Mouse (Mus musculus) intestine, embryonic 16.5 days (tissue): Measurements from ENCODE around the gene Cenpx. TPM values are rescaled to one million over a fixed set of nuclear protein-coding genes. Genes with fewer than 3 reads are reported as not detected.

Experiments
- ATAC-seq: fragments of 200-750 bp; cut with Nextera tagmentation; 2 replicates; pipeline ENCODE4 v1.8.0; 2017; ENCODE audit warnings: moderate TSS enrichment, moderate library complexity
- H3K27ac ChIP-seq: fragments of 300-500 bp; sonication (generic); 2 replicates; pipeline ENCODE4 v1.5.1; 2014; ENCODE audit warnings: mild to moderate bottlenecking, low read length
- H3K27me3 ChIP-seq: fragments of 300-500 bp; sonication (generic); replicated peaks from 2 replicates; pipeline ENCODE4 v1.6.1; 2014; ENCODE audit warnings: low read length, control low read depth, mixed read lengths; ENCODE audit not compliant: control insufficient read depth, insufficient read depth
- H3K36me3 ChIP-seq: fragments of 300-500 bp; sonication (generic); 2 replicates; pipeline ENCODE4 v1.6.1; 2014; ENCODE audit warnings: low read length, control low read depth; ENCODE audit not compliant: control insufficient read depth, insufficient read depth
- H3K4me1 ChIP-seq: fragments of 300-500 bp; sonication (generic); 2 replicates; pipeline ENCODE4 v1.6.1; 2014; ENCODE audit warnings: low read length, control low read depth, mixed read lengths; ENCODE audit not compliant: control insufficient read depth, insufficient read depth
- H3K4me2 ChIP-seq: fragments of 300-500 bp; sonication (generic); 2 replicates; pipeline ENCODE4 v1.6.1; 2014; ENCODE audit warnings: low read depth, low read length, control low read depth
- H3K4me3 ChIP-seq: fragments of 300-500 bp; sonication (generic); 2 replicates; pipeline ENCODE4 v1.5.1; 2014; ENCODE audit warnings: mild to moderate bottlenecking, low read length
- H3K9ac ChIP-seq: fragments of 300-500 bp; sonication (generic); 2 replicates; pipeline ENCODE4 v1.6.1; 2014; ENCODE audit warnings: low read depth, low read length
- H3K9me3 ChIP-seq: fragments of 300-500 bp; sonication (generic); 2 replicates; pipeline ENCODE4 v1.6.1; 2016; ENCODE audit warnings: low read length, control low read depth; ENCODE audit not compliant: control insufficient read depth
- WGBS: fragments of 180-500 bp; shearing (Covaris S2); extraction: QIAGEN DNeasy Blood & Tissue Kit; methylation state at CpG from one replicate; pipeline ENCODE4 v1.1.7; 2014; 5-methylcytosine and 5-hydroxymethylcytosine counted together
- polyA plus RNA-seq: library from polyadenylated mRNA; unstranded; fragments of >200 nt; fragmentation: Nextera tagmentation; extraction: Ambion mirVana; gene quantifications from 2 replicates; pipeline ENCODE4 v1.2.1, GENCODE M21; 2015

The Cenpx gene
- polyA plus RNA-seq, 1 experiment from 2014 or later, result 174 TPM

GRCm38 (mm10) chr11:120719242-120719641 is 5.7 kb upstream of the Cenpx start:
- H3K4me2 ChIP-seq, result no peak overlapping the region
- H3K27me3 ChIP-seq, result no peaks in the 10 kb centered on the region
- no peak overlapping the region for H3K9ac ChIP-seq
- no peak for ATAC-seq
- 0 out of 2 replicates have a peak, but pooled peaks cover 4% of the 10 kb centered on the region for H3K36me3 ChIP-seq
- H3K4me3 ChIP-seq, result no peak overlapping the region
- no peak overlapping the region for H3K27ac ChIP-seq
- 89% methylated on average over 9 of the region's 9 CpGs for WGBS
- H3K9me3 ChIP-seq, result no peaks in the 10 kb centered on the region
- peaks cover 23% of the 10 kb centered on the region for H3K4me1 ChIP-seq

- WGBS, result 90% methylated on average over 9 of the region's 9 CpGs
- Histone ChIP-seq H3K36me3 (0 out of 2 replicates have a peak, but pooled peaks cover 4% of the 10 kb centered on the region), H3K9ac (0 out of 2 replicates have a peak overlapping the region, but pooled peaks have one; percentile 79)
Measured at GRCm38 (mm10) chr11:120715131-120715530, 1.6 kb upstream of the Cenpx start.

GRCm38 (mm10) chr11:120714546-120714945 is 1.0 kb upstream of the Cenpx start:
- Histone ChIP-seq H3K9me3 (no peaks in the 10 kb centered on the region), H3K36me3 (no peaks in the 10 kb centered on the region), H3K4me3 (peak overlapping the region; percentile 73), H3K27me3 (no peaks in the 10 kb centered on the region), H3K4me1 (peaks cover 25% of the 10 kb centered on the region), H3K27ac (peak overlapping the region; percentile 7; the same call in 1 of the 2 replicates), H3K9ac (peak overlapping the region; percentile 79), H3K4me2 (peak overlapping the region; percentile 64)
- WGBS, result 44% methylated on average over 10 of the region's 10 CpGs
- ATAC-seq, result no peak

More at GRCm38 (mm10) chr11:120715131-120715530, 1.6 kb upstream of the Cenpx start:
- Histone ChIP-seq H3K27me3 (no peaks in the 10 kb centered on the region), H3K4me2 (peak overlapping the region; percentile 64; the same call in 1 of the 2 replicates), H3K4me1 (peaks cover 19% of the 10 kb centered on the region), H3K4me3 (no peak overlapping the region), H3K27ac (no peak overlapping the region), H3K9me3 (no peaks in the 10 kb centered on the region)
- no peak for ATAC-seq

GRCm38 (mm10) chr11:120712771-120713568 is 568 bp downstream of the Cenpx start:
- Histone ChIP-seq H3K9me3 (no peaks in the 10 kb centered on the region), H3K27ac (peak overlapping the region; percentile 73), H3K27me3 (no peaks in the 10 kb centered on the region), H3K36me3 (no peaks in the 10 kb centered on the region), H3K4me3 (peak overlapping the region; percentile 73), H3K9ac (peak overlapping the region; percentile 81), H3K4me2 (peak overlapping the region; percentile 99), H3K4me1 (peaks cover 37% of the 10 kb centered on the region)
- under 1% methylated on average over 38 of the region's 38 CpGs for WGBS
- ATAC-seq, result peak; percentile 31

GRCm38 (mm10) chr11:120711980-120712604 is 1.4 kb downstream of the Cenpx start:
- Histone ChIP-seq H3K4me1 (peaks cover 41% of the 10 kb centered on the region), H3K4me3 (no peak overlapping the region), H3K27me3 (no peaks in the 10 kb centered on the region), H3K36me3 (no peaks in the 10 kb centered on the region), H3K9me3 (no peaks in the 10 kb centered on the region), H3K27ac (no peak overlapping the region), H3K4me2 (no peak overlapping the region), H3K9ac (peak overlapping the region; percentile 13; the same call in 1 of the 2 replicates)
- no peak for ATAC-seq
- 63% methylated on average over 8 of the region's 8 CpGs for WGBS

DNA sequence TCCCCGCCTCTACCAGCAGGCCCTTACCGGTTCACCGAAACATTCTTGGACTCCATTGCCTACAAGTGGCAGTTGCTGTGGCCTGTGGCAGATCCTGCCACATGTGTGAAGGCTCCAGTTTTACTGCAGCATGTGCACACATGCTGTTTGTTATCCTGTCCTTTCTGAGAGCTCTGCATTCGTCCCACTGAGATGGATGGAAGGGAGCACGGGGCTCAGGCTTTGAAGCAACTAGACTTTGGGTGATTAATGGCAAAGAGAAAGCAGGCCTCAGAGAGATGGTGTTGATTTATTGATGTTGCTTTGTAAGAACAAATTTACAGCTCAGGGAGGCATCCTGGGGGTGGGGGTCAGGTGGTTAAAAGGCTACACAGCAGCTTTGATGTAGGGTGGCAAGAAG is 2.9 kb downstream of the Cenpx start:
- Histone ChIP-seq H3K4me3 (no peak overlapping the region), H3K4me2 (no peak overlapping the region), H3K27ac (no peak overlapping the region), H3K4me1 (peaks cover 48% of the 10 kb centered on the region), H3K9me3 (no peaks in the 10 kb centered on the region), H3K27me3 (no peaks in the 10 kb centered on the region), H3K36me3 (no peaks in the 10 kb centered on the region), H3K9ac (no peak overlapping the region)
- no peak for ATAC-seq
- 56% methylated on average over 5 of the region's 5 CpGs for WGBS

DNA sequence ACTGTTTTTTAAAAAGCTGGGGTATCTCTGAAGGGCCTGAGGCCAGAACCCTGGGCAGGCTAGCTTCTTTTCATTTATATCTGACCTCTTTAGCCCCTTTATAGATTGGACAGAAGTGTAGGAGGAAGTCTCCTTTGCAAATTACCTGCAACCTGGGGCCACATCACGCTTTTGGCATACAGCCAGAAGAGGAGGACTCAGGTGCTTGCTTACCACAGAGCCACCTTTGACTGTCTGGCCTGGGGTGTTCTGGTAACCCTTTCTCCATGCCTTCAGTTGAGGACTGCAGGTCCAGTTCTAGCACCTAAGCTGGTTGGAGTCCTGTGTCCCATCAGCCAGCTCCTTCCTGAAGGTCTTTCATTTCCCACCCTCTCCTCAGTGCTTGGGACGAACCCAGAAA is 4.0 kb downstream of the Cenpx start:
- no peak overlapping the region for H3K4me3 ChIP-seq
- peak overlapping the region; percentile 85 for H3K27ac ChIP-seq
- no peaks in the 10 kb centered on the region for H3K9me3 ChIP-seq
- peaks cover 49% of the 10 kb centered on the region for H3K4me1 ChIP-seq
- no peaks in the 10 kb centered on the region for H3K36me3 ChIP-seq
- no peak overlapping the region for H3K4me2 ChIP-seq
- peak; percentile 17; the same call in 1 of the 2 replicates for ATAC-seq
- 50% methylated on average over 2 of the region's 2 CpGs for WGBS
- H3K27me3 ChIP-seq, result no peaks in the 10 kb centered on the region
- H3K9ac ChIP-seq, result peak overlapping the region; percentile 49

- no peak overlapping the region for H3K4me2 ChIP-seq
- no peak overlapping the region for H3K9ac ChIP-seq
- ATAC-seq, result no peak
- no peaks in the 10 kb centered on the region for H3K9me3 ChIP-seq
- peaks cover 52% of the 10 kb centered on the region for H3K4me1 ChIP-seq
- no peak overlapping the region for H3K4me3 ChIP-seq
- H3K36me3 ChIP-seq, result no peaks in the 10 kb centered on the region
- no peak overlapping the region for H3K27ac ChIP-seq
- WGBS, result 33% methylated on average over 5 of the region's 5 CpGs
- H3K27me3 ChIP-seq, result no peaks in the 10 kb centered on the region
Measured at GRCm38 (mm10) chr11:120707969-120708368, 5.6 kb downstream of the Cenpx start.

GRCm38 (mm10) chr11:120707225-120707624 is 6.3 kb downstream of the Cenpx start:
- H3K27me3 ChIP-seq, result no peaks in the 10 kb centered on the region
- no peak overlapping the region for H3K27ac ChIP-seq
- H3K36me3 ChIP-seq, result no peaks in the 10 kb centered on the region; the same call in 1 of the 2 replicates
- 21% methylated on average over 11 of the region's 12 CpGs for WGBS
- no peaks in the 10 kb centered on the region for H3K9me3 ChIP-seq
- no peak for ATAC-seq
- no peak overlapping the region for H3K4me3 ChIP-seq
- 0 out of 2 replicates have a peak overlapping the region, but pooled peaks have one; percentile 14 for H3K9ac ChIP-seq
- H3K4me1 ChIP-seq, result peaks cover 45% of the 10 kb centered on the region
- no peak overlapping the region for H3K4me2 ChIP-seq
